Mouse (Mus musculus): ENCODE results near the gene Slc27a4. TPM values are rescaled to one million over a fixed set of nuclear protein-coding genes. Genes with fewer than 3 reads are reported as not detected.

The Slc27a4 gene
- polyA plus RNA-seq, 1 experiment from 2014 or later = 11.8 TPM

- WGBS = 82% methylated on average over 5 of the region's 5 CpGs
- no peak overlapping the region for H3K4me3 ChIP-seq (ENCODE audit: low read depth, low read length)
- no peak overlapping the region for H3K27ac ChIP-seq (ENCODE audit: low read length)
- TF ChIP-seq CTCF (IDR thresholded peaks at IDR 0.05) = no peak
- no peak for TF ChIP-seq EP300 (IDR thresholded peaks at IDR 0.05)
- no peak for ATAC-seq
- H3K4me1 ChIP-seq (ENCODE audit: insufficient read depth, low read depth, low read length) = no peaks in the 10 kb centered on the region
- no peaks in the 10 kb centered on the region for H3K9me3 ChIP-seq (ENCODE audit: low read length)
- H3K27me3 ChIP-seq (replicated peaks; ENCODE audit: insufficient read depth, low read length) = no peaks in the 10 kb centered on the region
- H3K36me3 ChIP-seq (ENCODE audit: insufficient read depth, low read length) = no peaks in the 10 kb centered on the region
- H3K4me2 ChIP-seq (replicated peaks; ENCODE audit: low read depth, low read length) = no peak overlapping the region
- DNase-seq (ENCODE audit: low spot score) = no peak
- H3K9ac ChIP-seq (replicated peaks; ENCODE audit: low read depth) = no peak overlapping the region
Observed at GRCm38 (mm10) chr2:29857967-29858366, 55.5 kb downstream of the Slc27a4 start.

GRCm38 (mm10) chr2:29858748-29859473 lies 56.5 kb downstream of the Slc27a4 start:
- ATAC-seq (peak; percentile 77), DNase-seq (ENCODE audit: low spot score) (peak; percentile 57)
- no peak overlapping the region for H3K9ac ChIP-seq (replicated peaks; ENCODE audit: low read depth)
- no peaks in the 10 kb centered on the region for H3K4me1 ChIP-seq (ENCODE audit: insufficient read depth, low read depth, low read length)
- WGBS = 13% methylated on average over 5 of the region's 5 CpGs
- no peak overlapping the region for H3K4me2 ChIP-seq (replicated peaks; ENCODE audit: low read depth, low read length)
- H3K4me3 ChIP-seq (ENCODE audit: low read depth, low read length) = no peak overlapping the region
- no peak overlapping the region for H3K27ac ChIP-seq (ENCODE audit: low read length)
- no peaks in the 10 kb centered on the region for H3K9me3 ChIP-seq (ENCODE audit: low read length)
- TF ChIP-seq EP300 (IDR thresholded peaks at IDR 0.05) (no peak), CTCF (IDR thresholded peaks at IDR 0.05) (peak; percentile 84)
- H3K36me3 ChIP-seq (ENCODE audit: insufficient read depth, low read length) = no peaks in the 10 kb centered on the region
- no peaks in the 10 kb centered on the region for H3K27me3 ChIP-seq (replicated peaks; ENCODE audit: insufficient read depth, low read length)

- ATAC-seq = no peak
- Histone ChIP-seq H3K27ac (ENCODE audit: low read length) (no peak overlapping the region), H3K36me3 (ENCODE audit: insufficient read depth, low read length) (no peaks in the 10 kb centered on the region), H3K4me1 (ENCODE audit: insufficient read depth, low read depth, low read length) (no peaks in the 10 kb centered on the region), H3K4me2 (replicated peaks; ENCODE audit: low read depth, low read length) (no peak overlapping the region), H3K9me3 (ENCODE audit: low read length) (no peaks in the 10 kb centered on the region), H3K4me3 (ENCODE audit: low read depth, low read length) (no peak overlapping the region), H3K27me3 (replicated peaks; ENCODE audit: insufficient read depth, low read length) (no peaks in the 10 kb centered on the region), H3K9ac (replicated peaks; ENCODE audit: low read depth) (no peak overlapping the region)
- DNase-seq (ENCODE audit: low spot score) = no peak
- TF ChIP-seq EP300 (IDR thresholded peaks at IDR 0.05) (no peak), CTCF (IDR thresholded peaks at IDR 0.05) (no peak)
- WGBS = 73% methylated on average over 4 of the region's 4 CpGs
Observed at GRCm38 (mm10) chr2:29865125-29865524, 62.7 kb downstream of the Slc27a4 start.

Small RNA genes lying within 50 kb of the gene (microRNA-seq; reads per million reads assigned to microRNA genes)
- not detected for gene Mir219a-2
- not detected for gene Mir219b

Other genes with a start within 250 kb of the Slc27a4 start
- 10.6 and 11.4 TPM in 2 replicates for gene Rapgef1, start 182.9 kb upstream of the Slc27a4 start, polyA plus RNA-seq (2015; fragmentation: Nextera tagmentation; extraction: Ambion mirVana)
- 0.21 and 0.37 TPM in 2 replicates for gene Gm13420, start 50.9 kb upstream of the Slc27a4 start, polyA plus RNA-seq (2015; fragmentation: Nextera tagmentation; extraction: Ambion mirVana)
- gene Gm13547, start 43.3 kb upstream of the Slc27a4 start, polyA plus RNA-seq (2015; fragmentation: Nextera tagmentation; extraction: Ambion mirVana) = not detected in 2 replicates
- gene Coq4, start 15.1 kb upstream of the Slc27a4 start, polyA plus RNA-seq (2015; fragmentation: Nextera tagmentation; extraction: Ambion mirVana) = 11.7 and 13.1 TPM in 2 replicates
- 16.2 and 18.5 TPM in 2 replicates for gene Trub2, start 14.1 kb upstream of the Slc27a4 start, polyA plus RNA-seq (2015; fragmentation: Nextera tagmentation; extraction: Ambion mirVana)
- 13.5 and 19.0 TPM in 2 replicates for gene Urm1, start 17.4 kb downstream of the Slc27a4 start, polyA plus RNA-seq (2015; fragmentation: Nextera tagmentation; extraction: Ambion mirVana)
- 5.4 and 5.6 TPM in 2 replicates for gene Cercam, start 66.5 kb downstream of the Slc27a4 start, polyA plus RNA-seq (2015; fragmentation: Nextera tagmentation; extraction: Ambion mirVana)
- gene Odf2, start 86.6 kb downstream of the Slc27a4 start, polyA plus RNA-seq (2015; fragmentation: Nextera tagmentation; extraction: Ambion mirVana) = 21.8 and 25.8 TPM in 2 replicates
- gene Gle1, start 132.8 kb downstream of the Slc27a4 start, polyA plus RNA-seq (2015; fragmentation: Nextera tagmentation; extraction: Ambion mirVana) = 32.4 and 33.2 TPM in 2 replicates
- 112 and 115 TPM in 2 replicates for gene Sptan1, start 162.9 kb downstream of the Slc27a4 start, polyA plus RNA-seq (2015; fragmentation: Nextera tagmentation; extraction: Ambion mirVana)
- 15.2 and 19.5 TPM in 2 replicates for gene Wdr34, start 246.2 kb downstream of the Slc27a4 start, polyA plus RNA-seq (2015; fragmentation: Nextera tagmentation; extraction: Ambion mirVana)